Mouse (Mus musculus) layer of hippocampus, adult 9-11 months (tissue): Measurements from ENCODE around the gene Dbndd2.
A peak's percentile ranks its signal among the peaks of the same experiment; 100 is the strongest.

Experiments used
- DNase-seq: peaks from one replicate; pipeline ENCODE4 v3.0.0; 2022

Gene Dbndd2

DNA sequence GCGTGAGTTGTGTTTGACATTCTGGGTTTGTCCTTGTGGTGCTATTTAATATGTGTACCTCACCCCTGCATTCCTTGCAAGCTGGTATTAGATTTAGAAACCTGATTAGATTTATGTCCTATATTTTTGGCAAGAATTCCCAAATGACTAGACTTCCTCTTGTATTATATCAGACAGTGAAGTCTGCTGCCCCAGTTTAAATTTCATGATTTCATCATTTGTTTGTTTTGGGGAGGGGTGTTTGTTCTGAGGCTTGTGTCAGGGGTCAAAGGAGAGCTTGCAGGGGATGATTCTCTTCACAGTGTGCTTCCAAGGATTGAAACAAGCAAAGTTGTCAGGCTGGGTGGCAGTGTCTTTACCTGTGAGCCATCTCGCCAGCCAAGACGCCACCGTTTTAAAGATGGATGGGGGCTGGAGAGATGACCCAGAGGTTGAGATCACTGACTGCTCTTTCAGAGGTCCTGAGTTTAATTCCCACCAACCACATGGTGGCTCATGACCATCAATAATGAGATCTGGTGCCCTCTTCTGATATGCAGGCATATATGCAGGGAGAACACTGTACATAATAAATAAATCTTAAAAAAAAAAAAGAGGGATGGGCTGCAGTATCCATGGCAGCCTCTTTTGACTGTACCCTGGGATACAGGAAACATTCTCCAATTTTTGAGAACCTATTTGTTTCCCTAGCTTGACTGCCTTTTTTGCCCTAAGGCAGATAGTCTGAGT lies 19.9 kb downstream of the Dbndd2 start:
- DNase-seq, result no peak

DNA sequence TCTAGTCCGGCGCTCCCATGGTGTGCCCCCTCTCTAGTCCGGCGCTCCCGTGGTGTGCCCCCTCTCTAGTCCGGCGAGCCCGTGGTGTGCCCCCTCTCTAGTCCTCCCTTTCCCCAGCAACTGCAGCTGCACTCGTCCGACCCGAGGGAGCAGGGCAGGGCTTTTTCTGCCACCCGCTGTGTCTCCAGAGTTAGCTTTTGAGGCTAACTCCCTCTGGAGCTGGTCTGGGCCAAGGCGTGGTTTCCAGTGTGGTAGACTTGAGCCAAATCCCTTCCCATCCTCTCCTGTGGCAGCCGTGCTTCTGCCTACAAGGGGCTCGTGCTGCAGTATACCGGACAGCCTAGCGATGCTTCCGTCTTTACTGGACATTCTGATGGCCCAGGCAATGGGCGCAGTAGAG lies 21.9 kb downstream of the Dbndd2 start:
- no peak for DNase-seq

DNA sequence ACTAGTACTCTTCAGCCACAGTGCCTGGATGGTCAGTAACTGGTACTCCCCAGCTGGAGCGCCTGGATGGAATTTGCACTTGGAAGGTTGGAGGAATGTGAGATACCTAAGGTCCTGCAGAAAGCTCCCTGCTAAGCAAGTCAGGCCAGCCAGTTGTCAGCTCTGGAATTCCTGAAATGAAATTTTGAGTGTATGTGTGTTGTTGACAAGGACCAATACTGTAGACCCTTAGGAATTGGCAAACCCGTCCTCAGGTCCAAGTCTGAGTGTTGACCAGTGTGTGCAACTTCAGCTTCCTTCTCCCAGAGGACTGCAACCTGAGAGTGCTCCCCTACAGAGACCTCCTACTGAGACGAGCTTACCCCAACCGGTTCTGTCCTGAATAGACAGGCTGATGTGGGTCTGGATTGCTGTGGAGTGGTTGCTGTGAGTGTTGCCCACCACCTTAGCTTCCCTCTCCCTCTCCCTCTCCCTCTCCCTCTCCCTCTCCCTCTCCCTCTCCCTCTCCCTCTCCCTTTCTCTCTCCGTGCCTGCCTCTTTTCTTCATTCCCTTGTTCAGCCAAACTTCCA lies 24.8 kb downstream of the Dbndd2 start:
- DNase-seq, result no peak

DNA sequence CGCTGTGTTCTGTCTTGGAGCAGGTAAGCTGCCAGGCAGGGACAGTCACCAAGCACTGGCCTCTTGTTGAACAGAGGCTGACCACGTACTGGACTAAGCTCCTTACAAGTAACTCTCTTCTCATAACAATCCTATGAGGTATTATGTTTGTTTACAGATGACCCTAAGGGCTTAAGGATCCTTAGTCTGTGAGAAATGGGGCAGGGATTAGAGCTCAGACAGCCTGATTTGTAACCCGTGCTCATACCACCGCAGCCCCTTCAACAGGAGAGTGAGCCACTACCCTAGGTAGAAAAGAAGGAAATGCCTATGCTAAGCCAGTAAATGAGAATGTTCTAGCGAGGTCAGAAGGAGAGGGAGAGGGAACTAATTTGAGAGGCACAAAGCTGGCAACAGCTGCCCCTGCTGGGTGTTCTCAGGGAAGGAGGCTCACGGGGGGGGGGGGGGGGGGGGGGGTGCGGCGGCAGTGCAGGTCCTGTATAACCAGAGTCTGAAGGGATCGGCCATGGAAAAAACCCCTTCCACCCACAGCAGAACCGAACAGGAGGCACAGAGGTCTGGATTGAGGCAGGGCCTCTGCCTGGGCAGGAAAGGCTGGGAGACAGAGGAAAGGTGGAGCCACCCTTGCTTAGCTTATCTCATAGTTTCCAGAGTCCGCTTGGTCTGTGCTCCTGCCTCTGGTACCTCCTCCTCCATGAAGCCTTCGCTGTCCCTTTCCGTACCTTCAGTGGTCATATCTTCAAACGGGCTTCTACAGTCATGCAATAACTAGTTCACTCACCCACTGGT lies 26.4 kb downstream of the Dbndd2 start:
- DNase-seq, result no peak

DNA sequence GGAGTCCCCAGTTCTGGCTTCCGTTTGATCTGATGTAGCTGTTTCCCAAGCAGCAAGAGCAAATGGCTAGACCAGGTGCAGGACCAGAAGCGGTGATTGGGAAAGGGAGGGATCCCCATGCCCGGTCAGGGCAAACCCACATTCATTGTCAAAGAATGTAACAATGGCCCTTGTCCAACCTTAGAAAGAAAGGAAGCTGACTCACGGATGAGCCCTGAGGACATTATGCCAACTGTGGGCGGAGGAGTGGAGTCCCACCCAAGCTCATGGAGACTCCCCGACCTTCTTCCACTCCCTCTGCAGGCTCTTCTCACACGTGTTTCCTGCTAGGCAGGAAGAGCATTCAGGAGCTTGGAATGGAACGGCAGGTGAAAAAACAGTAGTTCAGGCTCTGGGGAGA lies 27.5 kb downstream of the Dbndd2 start:
- no peak for DNase-seq

DNA sequence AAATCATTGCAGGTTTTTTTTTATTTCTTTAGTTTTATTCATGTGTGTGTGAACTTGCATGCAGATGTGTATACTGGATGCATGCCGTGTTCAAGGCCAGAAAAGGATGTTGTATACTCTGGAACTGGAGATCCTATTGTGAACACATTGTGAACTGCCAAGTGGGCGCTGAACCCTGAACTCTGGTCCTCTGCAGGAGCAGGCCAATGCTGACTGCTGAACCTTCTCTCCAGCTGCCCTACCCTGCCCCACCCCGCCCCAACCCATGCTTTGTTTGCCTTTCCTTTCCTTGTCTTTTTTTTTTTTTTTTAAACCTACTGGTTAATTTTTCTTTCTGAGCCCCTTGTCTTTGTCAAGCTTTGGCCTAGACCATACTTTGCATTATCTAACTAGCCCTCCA lies 29.0 kb downstream of the Dbndd2 start:
- no peak for DNase-seq

DNA sequence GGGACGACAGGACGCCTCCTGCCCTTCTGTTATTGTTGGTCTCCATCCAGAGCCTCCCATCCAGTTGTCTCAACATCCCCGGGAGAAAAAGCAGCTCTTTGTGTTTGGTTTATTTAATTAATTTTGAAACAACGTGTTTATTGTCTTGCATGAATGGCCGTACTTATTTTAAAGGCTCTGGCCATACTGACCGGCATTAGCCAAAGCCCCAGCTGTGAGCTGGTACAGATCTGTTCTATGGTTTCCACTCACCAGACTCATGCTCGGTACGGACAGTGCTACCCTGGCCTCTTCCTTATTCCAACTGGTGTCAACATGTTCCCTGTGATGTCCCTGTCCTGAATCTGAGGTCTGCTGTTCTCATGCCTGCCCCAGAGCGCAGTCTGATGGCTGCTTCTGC lies 30.0 kb downstream of the Dbndd2 start:
- peak; percentile 77 for DNase-seq

DNA sequence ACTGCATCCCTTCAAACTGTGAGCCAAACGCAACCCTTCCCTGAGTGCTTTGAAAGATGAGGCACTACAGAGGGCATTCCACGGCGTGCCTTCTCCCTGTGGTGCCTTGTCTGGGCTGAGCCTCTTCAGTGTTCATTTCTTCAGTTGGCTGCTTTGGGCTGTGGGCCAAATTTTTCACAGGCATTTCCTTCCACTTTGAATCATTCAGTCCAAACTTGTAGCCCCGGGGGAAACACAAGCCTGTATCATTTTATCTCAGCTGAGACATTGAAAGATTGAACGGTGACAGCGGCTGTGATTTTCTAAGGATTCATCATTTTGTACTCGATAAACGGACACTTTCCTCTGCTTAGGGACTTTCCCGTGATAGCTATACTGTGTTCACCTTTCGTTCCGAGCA lies 30.7 kb downstream of the Dbndd2 start:
- no peak for DNase-seq

DNA sequence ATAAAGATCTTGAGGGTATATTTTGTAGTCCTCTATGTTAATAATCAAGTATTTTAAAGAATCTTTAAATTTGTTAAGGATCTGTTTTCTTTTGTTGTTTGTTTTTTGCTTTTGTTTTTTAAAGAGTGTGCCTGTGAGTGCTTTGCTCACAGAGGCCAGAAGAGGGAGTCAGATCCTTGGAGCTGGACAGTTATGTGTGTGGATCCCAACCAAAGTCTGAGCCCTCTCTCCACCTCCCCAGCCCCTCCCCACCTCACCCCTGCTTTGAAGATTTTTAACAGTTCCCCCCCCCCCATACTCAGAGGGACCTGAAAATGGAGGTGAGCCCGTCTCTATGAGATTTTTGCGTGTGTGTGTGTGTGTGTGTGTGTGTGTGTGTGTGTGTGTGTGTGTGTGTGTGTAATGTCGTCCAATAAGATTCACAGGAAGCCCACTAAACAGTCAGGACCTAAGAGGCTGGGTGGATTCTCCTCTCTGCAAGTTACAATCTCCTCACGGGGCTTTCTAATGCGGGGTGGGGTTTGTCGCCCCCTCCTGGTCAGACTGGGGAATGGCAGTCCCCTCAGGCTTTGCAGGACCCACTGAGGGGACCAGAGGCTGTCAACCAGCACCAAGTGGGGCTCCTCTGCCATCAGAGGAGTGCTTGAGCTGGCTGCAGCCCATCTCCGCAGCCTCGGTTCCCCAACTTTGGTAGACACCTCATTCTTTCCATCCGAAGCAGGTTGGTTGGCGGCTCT lies 31.7 kb downstream of the Dbndd2 start:
- peak; percentile 44 for DNase-seq

DNA sequence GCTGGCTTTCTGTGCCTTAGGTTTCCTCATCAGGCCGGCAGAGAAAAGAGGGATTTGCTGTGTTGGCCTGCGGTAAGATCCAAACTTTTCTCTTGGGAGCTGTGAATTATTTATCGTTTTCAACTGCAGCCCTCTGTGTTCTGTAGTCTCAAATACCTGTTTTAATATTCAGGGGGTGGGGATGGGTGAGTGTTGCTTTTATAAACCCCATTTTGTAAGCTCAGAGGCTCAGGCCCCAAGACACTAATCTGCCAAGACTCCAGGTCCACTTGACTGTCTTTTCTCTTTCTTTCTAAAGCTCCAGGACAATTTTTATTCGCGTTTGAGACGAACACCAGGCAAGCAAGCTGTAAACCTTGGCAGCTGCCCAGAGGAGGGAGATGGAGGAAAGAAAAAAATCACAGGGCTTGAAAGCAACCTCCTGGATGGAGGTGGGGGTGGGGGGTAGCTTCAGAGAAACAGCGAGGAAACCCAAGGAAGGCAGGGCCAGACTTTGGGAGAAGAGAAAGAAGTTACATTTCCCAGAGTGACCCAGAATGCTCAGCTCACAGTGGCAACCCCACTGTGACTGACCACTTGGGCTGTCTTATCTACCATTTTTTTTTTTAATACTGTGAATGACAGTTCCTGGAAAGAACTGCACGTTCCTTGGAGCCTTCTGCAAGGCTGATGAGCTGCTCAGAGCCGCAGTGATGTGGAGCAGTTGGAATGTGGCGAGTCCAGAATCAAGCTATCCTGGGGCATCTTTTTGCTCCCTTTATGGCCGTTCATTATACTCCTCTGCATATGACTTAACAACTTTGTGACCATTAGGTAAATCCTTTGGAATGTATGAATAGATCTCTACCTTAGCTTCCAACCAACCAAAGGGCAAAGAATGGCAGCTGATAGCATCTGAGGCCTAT lies 32.6 kb downstream of the Dbndd2 start:
- DNase-seq, result no peak

DNA sequence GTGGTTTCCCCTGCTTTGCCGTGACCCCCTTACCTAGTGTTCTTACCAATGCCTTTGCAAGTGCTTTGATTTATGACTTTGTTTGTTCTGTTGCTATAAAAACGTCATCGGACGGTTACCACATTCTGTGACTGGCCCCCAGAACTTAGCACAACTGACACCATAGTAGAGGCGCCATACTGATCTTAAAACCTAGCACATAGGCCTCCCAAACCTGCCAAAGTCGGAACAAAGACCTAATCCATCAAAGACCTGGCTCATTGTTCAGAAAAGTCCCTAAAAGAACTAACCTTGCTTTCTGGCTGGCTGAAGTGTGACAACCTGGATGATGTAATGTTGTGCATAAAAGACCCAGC lies 33.2 kb downstream of the Dbndd2 start:
- no peak for DNase-seq

DNA sequence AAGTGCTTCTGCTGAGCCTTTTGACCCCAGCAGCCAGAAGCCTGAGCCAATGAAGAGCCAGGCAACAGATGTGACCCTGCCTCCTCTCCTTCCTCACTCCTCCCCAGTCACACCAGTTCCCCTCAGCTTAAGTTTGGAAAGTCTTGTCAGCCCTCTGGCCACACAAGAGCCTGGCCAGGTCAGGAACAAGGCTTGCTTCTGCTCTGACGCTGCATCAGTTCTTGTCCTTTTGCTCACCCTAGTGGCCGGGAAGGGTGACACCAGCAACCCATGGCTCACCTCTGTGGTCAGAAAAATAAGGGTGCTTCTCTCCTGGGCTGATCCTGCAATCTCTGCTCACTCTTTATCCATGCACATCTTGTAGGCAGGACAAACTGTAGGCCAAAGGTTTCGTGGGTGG lies 34.9 kb downstream of the Dbndd2 start:
- no peak for DNase-seq

DNA sequence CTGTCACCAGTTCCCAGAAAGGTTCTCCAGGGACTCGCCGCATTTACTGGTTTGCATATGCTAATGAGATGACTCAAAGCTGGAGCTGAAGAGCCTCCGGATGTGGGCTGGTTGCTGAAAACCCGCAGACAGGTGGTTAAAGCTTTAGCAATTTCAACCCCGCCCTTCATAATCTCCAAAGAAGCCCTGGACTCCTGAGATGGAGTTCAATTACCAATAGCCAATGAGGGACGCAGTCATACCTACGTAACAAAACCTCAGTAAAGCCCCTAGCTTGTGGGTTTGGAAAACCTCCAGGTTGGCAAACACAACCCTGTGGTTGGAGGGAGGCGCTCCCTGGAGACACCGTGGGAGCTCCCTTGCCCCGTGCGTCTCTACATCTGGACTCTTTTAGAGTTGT lies 35.9 kb downstream of the Dbndd2 start:
- DNase-seq, result no peak

DNA sequence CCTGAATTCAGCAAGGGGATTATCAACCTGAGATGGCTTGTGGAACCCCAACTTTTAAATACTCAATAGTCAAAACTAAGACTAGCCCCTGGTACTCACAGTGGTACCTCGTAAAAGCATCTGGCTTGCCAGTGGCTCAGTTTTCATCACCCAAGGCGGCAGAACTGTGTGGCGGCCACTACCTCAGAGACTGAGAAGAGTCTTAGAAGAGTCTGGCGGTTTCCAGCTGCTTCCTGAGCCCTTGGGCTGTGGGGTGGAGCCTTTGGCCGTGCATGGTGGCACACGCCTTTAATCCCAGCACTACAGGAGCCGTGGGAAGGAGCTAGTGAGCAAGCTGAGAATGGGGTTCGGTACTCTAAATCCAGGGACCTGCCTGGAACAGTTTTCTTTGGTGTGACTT lies 36.4 kb downstream of the Dbndd2 start:
- DNase-seq, result no peak

DNA sequence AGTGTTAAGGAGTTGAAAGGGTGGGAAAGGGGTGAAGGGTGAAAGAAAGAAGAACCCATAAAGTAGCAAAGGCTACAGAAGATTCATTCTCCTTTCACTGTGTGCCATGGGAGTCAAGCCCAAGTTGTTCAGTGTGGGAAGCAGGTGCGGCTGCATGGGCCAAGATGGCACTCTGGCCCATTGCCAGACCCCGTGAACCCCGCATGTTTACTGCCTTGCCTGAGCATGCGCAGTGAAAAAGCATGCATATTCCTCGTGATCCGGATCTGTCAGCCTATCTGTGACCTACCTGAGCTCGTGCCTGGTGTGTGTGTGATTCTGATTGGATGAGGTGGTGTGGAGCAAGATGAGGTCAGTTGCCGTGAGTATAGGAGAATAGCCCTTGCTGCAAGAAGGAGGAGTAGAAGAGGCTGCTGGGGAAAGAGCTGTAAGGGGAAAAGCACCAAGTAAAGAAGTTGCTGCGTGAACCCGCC lies 37.4 kb downstream of the Dbndd2 start:
- no peak for DNase-seq

DNA sequence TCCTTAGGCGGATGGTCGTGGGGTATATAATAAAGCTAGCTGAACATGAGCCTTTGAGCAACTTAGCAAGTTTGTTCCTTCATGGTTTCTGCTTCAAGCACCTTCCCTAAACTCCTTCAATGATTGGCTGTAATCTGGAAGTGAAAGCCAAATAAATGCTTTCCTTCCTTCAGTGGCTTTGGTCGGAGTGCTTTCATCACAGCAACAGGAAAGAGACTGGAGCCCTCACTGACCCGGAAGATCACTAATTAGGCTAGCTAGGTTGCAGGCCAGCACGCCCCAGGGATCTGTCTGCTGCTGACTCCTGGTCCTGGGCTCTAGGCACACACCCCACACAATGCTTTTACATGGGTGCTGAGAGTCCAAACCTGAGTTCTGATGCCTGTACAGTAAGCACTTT lies 42.7 kb downstream of the Dbndd2 start:
- no peak for DNase-seq

DNA sequence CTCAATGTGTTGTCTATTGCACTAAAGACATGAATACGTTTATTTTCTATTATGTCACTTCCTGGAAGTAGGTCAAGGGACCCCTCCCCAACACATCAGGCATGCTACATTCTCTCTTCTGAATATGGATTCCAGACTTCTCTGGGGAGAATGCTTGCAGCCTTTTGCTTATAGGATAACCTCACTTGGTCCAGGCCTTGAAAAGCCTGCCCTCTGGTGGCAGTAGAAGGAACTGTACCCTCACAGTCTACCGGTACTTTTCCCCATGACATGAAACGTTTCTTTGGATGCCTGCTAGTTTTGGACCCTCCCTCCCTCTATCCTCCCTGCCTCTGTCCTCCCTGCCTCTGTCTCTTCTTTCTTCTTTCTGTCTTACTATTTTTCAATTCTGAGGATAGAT lies 45.3 kb downstream of the Dbndd2 start:
- DNase-seq, result peak; percentile 59

DNA sequence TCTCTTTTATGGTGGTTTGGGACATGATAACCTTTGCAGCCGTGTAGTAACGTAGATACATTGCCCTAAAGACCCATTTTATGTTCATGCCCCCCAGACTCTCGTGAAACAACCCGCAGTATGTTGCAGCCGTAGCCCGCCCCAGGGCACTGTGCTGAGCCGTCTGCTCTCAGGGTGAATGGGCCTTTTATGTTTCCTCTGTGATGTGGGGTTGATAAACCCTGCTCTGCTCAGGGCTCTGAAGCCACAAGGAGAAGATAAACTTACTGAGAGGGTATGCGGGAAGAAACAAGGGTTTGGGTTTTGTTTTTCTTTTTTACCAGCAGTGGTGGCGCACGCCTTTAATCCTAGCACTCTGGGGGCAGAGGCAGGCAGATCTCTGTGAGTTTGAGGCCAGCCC lies 48.4 kb downstream of the Dbndd2 start:
- no peak for DNase-seq

DNA sequence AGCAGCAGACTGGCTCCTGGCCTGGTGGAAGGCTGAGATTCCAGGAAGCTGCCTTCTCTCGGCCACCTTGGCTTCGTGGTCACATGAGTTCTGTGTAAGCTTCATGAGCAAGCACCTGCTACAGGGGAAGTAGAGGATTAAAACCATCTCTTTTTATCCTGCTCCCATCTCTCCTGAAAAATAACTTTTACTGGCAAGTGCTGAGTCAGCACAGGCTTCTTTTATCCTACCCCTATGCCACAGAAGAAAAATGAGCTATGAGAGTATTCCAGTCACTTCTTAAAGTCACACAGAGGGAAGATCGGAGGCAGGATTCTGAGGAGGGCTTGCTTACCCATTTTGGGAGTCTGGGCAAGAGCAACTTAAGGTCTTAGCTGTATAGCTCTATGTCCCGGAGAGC lies 51.1 kb downstream of the Dbndd2 start:
- no peak for DNase-seq

DNA sequence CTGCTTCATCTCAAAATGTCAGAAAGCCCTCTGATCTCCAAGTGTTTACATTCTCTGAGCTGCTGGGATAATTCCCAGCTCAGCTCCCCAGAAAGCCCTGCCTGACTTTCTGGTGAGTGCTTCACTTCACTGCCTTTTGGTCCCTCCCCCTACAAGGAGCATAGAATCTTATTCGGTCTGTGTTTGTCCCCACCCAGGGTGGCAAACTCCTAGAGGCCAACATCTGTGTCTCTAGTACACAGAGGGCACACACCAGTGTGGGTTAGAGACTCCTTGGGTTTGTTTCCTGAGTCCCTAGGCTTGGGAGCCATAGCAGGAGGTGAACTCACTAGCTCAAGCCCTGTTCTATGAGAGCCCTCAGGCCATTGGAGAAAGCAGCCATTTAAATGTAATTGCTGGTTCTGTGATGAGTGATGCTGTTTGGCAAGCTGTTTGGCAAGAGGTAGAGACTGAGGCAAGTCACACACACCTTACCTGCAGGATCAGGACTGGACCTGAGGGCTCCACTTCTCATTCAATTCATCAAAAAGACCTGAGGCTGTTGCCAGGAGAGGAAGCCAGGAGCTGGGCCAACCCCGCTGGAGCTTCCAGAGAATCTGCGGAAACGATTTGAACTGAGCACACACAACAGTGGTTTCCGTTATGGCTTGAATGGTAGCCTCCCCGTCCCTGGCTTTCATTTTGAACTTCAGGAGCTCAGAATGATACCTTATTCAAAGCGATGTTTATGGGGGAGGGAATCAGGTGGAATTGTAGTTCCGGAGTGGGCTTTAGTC lies 54.9 kb downstream of the Dbndd2 start:
- DNase-seq, result no peak

DNA sequence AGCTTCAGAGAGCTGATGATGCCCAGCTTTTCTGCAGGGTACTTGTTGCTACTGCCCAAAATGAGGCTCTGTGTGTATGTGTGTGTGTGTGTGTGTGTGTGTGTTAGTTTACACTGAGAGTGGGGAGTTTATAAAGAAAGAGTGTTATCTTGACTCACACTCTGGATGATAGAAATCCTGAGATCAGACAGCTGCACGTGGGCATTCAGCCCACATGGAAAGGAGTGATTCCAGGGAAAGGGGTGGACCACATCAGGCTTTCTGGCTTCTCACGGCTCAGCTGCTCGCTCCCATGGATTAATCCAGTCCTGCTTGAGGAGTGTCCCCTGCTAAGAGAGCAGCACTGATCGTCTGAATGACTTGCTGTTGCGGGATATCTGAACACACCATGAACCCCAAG lies 56.2 kb downstream of the Dbndd2 start:
- DNase-seq, result peak; percentile 72

DNA sequence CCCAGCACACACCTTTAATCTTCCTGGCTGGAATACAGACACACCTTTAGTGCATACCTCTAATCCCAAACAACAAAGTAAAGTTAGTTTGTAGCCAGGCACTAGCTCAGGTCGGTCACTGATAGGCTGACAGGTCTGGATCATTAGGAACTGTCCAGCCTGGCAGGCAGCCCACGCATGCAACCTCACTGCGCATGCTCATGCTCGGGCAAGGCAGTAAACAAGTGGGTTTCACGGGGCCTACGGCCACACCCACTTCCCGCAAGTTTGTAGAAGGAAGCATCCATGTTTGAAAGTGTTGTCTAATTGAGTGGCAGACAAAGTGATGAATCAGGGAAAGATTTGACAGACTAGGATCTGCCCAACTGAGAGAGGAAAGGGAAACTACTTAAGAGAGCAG lies 56.7 kb downstream of the Dbndd2 start:
- no peak for DNase-seq
